Mouse (Mus musculus) megakaryocyte, embryonic 14.5 days (primary cell): Measurements from ENCODE around the gene Cilp.

Experiments used
- FLI1 ChIP-seq: IDR thresholded peaks from 2 replicates; pipeline ENCODE4 v1.6.1; 2012; ENCODE audit warnings: low read length, inconsistent platforms, mixed read lengths
- GATA1 ChIP-seq: IDR thresholded peaks from 3 replicates; pipeline ENCODE4 v1.6.1; 2012; ENCODE audit warnings: mixed read lengths, low read length, inconsistent platforms, borderline replicate concordance

GRCm38 (mm10) chr9:65252026-65252425, 13.0 kb upstream of the Cilp start:
- TF ChIP-seq FLI1 (no peak), GATA1 (no peak)
